In genomic region chrX:155724157-155724556, GRCm38 (mm10) we compare ENCODE assay signal across 17 mouse cellular contexts.
"Had no signal": no experiment of that assay in that cellular context is flagged by ENCODE, and none has a peak within 500 bp of the region (broad histone marks: within the 10 kb centered on the region; RNA-seq: fewer than 3 reads in every experiment).

No protein-coding gene starts in this region.

- DNase-seq: left cerebral cortex, postnatal 4 days; liver; liver, embryonic 13.5 days; liver, postnatal 0 days; lung, adult 18-20 months; lung, adult 2 months; lung, embryonic 14.5 days; lung, postnatal 10 days; lung, postnatal 14 days; lung, postnatal 36 days; lung, postnatal 4 days; midbrain, embryonic 14.5 days had no signal

- ATAC-seq: liver, embryonic 12.5 days; liver, postnatal 0 days; lung, postnatal 0 days; midbrain, embryonic 13.5 days; midbrain, embryonic 15.5 days; midbrain, embryonic 16.5 days had no signal
